Mouse (Mus musculus) embryonic fibroblast, embryonic 13.5 days (primary cell): ENCODE data around the gene Lasp1.

Experiments
- CTCF ChIP-seq: IDR thresholded peaks from 2 replicates; pipeline ENCODE4 v1.5.1; 2011; ENCODE audit warnings: mild to moderate bottlenecking, control low read depth, low read length, moderate library complexity, borderline replicate concordance; ENCODE audit not compliant: insufficient read depth
- POLR2A ChIP-seq: IDR thresholded peaks from 2 replicates; pipeline ENCODE4 v1.6.1; 2011; ENCODE audit warnings: low read depth, mild to moderate bottlenecking, control low read depth, low read length, moderate library complexity

DNA sequence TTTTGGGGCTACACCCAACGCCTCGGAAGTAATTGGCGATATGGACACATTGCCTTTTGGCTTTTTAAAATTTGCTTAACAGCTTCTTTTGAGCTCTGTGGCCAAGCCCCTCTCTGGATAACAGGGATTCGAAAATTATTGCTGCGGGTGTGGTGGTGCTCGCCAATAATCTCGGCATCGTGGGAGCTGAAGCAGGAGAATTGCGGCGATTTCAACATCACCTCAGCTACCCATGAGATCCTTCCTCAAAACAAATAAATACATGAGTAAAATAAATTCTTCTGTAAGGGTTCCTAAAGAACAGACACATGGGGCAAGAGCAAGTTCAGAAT, 16.3 kb upstream of the Lasp1 start:
- TF ChIP-seq CTCF: no peak
- 0 out of 2 replicates have a peak, but pooled peaks have one; percentile 62 for TF ChIP-seq POLR2A
